Mouse (Mus musculus) lung, postnatal 0 days (tissue): ENCODE data around the gene Ptprn2.

Experiments used
- CTCF ChIP-seq: IDR thresholded peaks from 2 replicates; pipeline ENCODE4 v1.5.1; 2016; ENCODE audit warnings: antibody characterized with exemption, mild to moderate bottlenecking
- EP300 ChIP-seq: IDR thresholded peaks from 2 replicates; pipeline ENCODE4 v1.6.1; 2016; ENCODE audit warnings: antibody characterized with exemption, mild to moderate bottlenecking, control low read depth

GRCm38 (mm10) chr12:117251663-117252425 is 766.3 kb downstream of the Ptprn2 start:
- TF ChIP-seq CTCF (no peak), EP300 (no peak)
